Mouse (Mus musculus) forebrain, postnatal 0 days (tissue): ENCODE measurements at regions not wholly inside any gene's neighbourhood (a gene's known extent, or its start where the extent isn't known, plus 50 kb on each side); places are given as distances from the start of the nearest gene placed in this dataset.
"Not testable (repeated sequence)": the region's sequence is repeated elsewhere in the genome, so short reads cannot be mapped to it uniquely, and the experiment has no call there.

Source experiments
- ATAC-seq: fragments of 200-750 bp; cut with Nextera tagmentation; 2 replicates; pipeline ENCODE4 v1.8.0; 2017; ENCODE audit warnings: mild to moderate bottlenecking, moderate library complexity
- DNase-seq: peaks from one replicate; pipeline ENCODE4 v3.0.0-alpha.2; 2015
- H3K27ac ChIP-seq: fragments of 300-500 bp; sonication (generic); 2 replicates; pipeline ENCODE4 v1.5.1; 2014; ENCODE audit warnings: low read depth, mild to moderate bottlenecking, antibody characterized with exemption, low read length, moderate library complexity, mixed read lengths
- H3K27me3 ChIP-seq: fragments of 300-500 bp; sonication (generic); 2 replicates; pipeline ENCODE4 v1.6.1; 2014; ENCODE audit warnings: mild to moderate bottlenecking, low read length, mixed read lengths; ENCODE audit not compliant: insufficient read depth
- H3K36me3 ChIP-seq: fragments of 300-500 bp; sonication (generic); 2 replicates; pipeline ENCODE4 v1.6.1; 2014; ENCODE audit warnings: mild to moderate bottlenecking, moderate library complexity; ENCODE audit not compliant: insufficient read depth
- H3K4me1 ChIP-seq: fragments of 300-500 bp; sonication (generic); 2 replicates; pipeline ENCODE4 v1.6.1; 2014; ENCODE audit warnings: antibody characterized with exemption; ENCODE audit not compliant: insufficient read depth
- H3K4me2 ChIP-seq: fragments of 300-500 bp; sonication (generic); 2 replicates; pipeline ENCODE4 v1.6.1; 2014; ENCODE audit warnings: low read depth, mild to moderate bottlenecking, moderate library complexity
- H3K4me3 ChIP-seq: fragments of 300-500 bp; sonication (generic); 2 replicates; pipeline ENCODE4 v1.5.1; 2014; ENCODE audit warnings: low read depth, low read length, mixed read lengths
- H3K9ac ChIP-seq: fragments of 300-500 bp; sonication (generic); 2 replicates; pipeline ENCODE4 v1.6.1; 2014; ENCODE audit warnings: mild to moderate bottlenecking
- H3K9me3 ChIP-seq: fragments of 300-500 bp; sonication (generic); 2 replicates; pipeline ENCODE4 v1.6.1; 2016; ENCODE audit warnings: low read length
- CTCF ChIP-seq: sonication (generic); IDR thresholded peaks from 2 replicates; pipeline ENCODE4 v1.5.1; 2016; ENCODE audit warnings: antibody characterized with exemption, control low read depth, low read depth
- WGBS: fragments of 180-500 bp; shearing (Covaris S2); extraction: QIAGEN DNeasy Blood & Tissue Kit; methylation state at CpG from one replicate; pipeline ENCODE4 v1.1.7; 2014; 5-methylcytosine and 5-hydroxymethylcytosine counted together

DNA sequence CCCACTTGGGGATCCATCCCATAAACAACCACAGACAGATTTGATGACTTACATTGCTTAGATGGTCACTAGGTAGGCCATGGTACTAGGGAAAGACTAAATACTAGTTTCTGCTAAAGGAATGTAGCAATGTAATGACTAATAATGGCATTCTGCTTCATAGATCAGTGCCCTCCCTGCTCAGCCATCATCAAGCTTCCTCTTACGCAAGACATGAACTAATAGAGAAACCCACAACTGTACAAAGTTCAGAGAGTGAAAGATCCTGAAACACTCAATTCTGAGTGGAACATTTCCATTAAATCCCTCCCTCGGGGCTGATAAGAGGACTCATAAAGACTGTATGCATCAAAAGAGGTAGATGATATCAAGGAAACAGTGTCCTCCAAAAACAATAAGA is 198.4 kb upstream of the Speer4f2 start:
- WGBS: 94% methylated on average over 2 of the region's 2 CpGs
- Histone ChIP-seq H3K9me3 (no peaks in the 10 kb centered on the region), H3K27ac (no peak overlapping the region), H3K4me1 (no peaks in the 10 kb centered on the region), H3K36me3 (no peaks in the 10 kb centered on the region), H3K4me3 (no peak overlapping the region), H3K4me2 (no peak overlapping the region), H3K27me3 (no peaks in the 10 kb centered on the region), H3K9ac (no peak overlapping the region)
- no peak for ATAC-seq
- no peak for DNase-seq
- no peak for TF ChIP-seq CTCF

DNA sequence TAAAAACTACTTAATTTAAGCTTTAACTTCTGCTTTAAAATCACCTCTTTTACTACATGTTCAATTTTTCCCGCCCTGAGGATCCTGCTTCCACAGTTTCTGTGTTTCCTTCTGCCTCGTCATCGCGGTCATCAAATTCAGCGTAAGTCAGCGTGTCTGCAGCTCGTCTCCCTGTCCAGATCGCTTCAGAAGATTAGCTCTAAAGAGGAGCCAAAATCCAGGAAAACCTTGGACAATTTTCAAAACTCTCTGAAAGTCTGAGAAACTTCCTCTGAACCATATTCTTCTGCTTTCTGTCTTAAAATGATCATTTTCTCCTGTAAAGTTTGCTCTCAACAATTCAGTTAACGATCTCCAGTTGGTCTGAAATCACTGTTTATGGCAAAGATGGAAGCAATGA is 196.2 kb upstream of the Speer4f2 start:
- ATAC-seq (no peak), DNase-seq (no peak)
- no peaks in the 10 kb centered on the region for H3K27me3 ChIP-seq
- 76% methylated on average over 9 of the region's 9 CpGs for WGBS
- TF ChIP-seq CTCF: no peak
- no peak overlapping the region for H3K4me3 ChIP-seq
- H3K9me3 ChIP-seq: no peaks in the 10 kb centered on the region
- H3K4me2 ChIP-seq: no peak overlapping the region
- no peaks in the 10 kb centered on the region for H3K4me1 ChIP-seq
- H3K36me3 ChIP-seq: no peaks in the 10 kb centered on the region
- H3K27ac ChIP-seq: no peak overlapping the region
- no peak overlapping the region for H3K9ac ChIP-seq

DNA sequence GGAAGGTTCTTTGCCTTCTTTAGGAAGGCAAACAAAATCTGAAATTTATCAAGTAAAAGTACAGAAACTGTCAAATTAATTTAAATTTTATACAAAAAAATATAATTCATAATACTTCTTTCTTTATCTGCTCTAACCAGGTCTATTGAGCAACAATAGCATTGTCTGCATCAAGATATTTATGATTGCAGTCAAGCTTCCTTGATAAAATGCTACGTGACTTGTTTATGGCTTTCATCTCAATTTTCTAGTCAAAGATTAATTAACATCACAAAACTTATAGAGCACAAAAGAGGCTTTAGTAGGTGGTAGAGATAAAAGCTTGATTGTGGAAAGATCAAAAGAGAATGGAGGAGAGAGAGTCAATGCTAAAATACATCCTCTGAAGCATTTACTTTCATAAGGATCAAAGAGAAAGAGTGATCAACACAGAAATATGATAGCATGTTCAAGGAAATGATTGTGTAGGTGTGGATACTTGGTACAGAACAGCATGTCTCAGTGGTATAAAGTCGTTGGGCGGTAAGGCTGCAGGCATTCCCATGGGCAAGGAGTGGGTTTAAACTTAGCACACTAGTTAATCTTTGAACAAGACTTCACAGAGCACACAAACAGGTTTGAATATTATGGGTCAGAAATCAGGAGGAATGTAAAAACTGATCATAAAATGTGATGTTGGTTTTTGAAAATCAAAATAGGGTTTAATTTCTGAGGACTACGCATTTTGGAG is 164.3 kb upstream of the Speer4f2 start:
- Histone ChIP-seq H3K27me3 (no peaks in the 10 kb centered on the region), H3K9me3 (no peaks in the 10 kb centered on the region), H3K9ac (no peak overlapping the region), H3K4me2 (no peak overlapping the region), H3K4me1 (no peaks in the 10 kb centered on the region), H3K27ac (no peak overlapping the region), H3K36me3 (no peaks in the 10 kb centered on the region), H3K4me3 (no peak overlapping the region)
- ATAC-seq (no peak), DNase-seq (no peak)
- 71% methylated on average over 4 of the region's 4 CpGs for WGBS
- no peak for TF ChIP-seq CTCF

DNA sequence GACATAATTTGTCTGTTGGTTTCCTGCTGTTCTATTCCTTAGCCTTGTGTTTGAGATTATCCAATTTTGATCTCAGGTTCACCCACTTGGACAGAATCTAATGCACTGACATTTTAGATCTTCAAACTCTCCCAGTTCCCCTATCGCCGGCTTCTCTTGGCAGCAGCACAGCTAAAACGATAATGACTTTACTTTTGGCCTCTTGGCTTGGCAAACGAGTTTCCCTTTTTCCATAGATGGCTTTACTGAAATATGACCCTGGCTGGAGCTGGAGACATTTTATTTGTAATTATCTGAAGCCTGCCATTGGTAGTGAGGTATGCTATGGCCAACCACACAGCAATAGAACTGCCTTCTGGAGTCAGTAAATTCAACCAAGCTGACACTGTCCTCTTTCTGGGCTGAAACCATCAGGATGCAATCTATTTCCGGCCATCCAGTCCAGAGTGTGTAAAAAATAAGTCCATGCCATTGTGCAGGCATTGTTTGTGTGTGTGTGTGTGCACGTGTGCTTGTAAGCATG is 162.2 kb upstream of the Speer4f2 start:
- Histone ChIP-seq H3K9ac (no peak overlapping the region), H3K36me3 (no peaks in the 10 kb centered on the region), H3K27me3 (no peaks in the 10 kb centered on the region), H3K4me2 (no peak overlapping the region), H3K9me3 (no peaks in the 10 kb centered on the region), H3K4me1 (no peaks in the 10 kb centered on the region), H3K27ac (no peak overlapping the region), H3K4me3 (no peak overlapping the region)
- ATAC-seq (no peak), DNase-seq (no peak)
- TF ChIP-seq CTCF: no peak
- WGBS: 72% methylated on average over 6 of the region's 6 CpGs

DNA sequence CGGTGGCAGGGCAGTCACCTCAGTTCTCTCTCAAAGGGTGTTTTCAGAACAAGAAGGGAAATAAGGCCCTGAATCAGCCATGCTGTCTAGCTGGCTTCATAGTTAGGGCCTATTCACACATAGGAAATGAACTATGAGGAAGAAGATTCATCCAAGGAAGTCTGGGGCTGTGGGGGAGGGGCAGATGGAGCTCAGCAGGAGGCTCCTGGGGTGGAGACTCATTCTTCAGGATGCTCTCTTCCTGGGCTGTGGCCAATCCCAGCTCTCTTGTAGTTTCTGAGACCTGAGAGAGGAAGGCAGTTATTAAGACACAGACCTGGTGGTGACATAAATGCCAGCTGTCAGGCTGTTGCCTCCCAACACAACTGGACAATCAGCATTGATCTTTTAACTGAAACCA is 149.4 kb upstream of the Speer4f2 start:
- H3K27ac ChIP-seq, H3K4me2 ChIP-seq, DNase-seq, ATAC-seq, H3K36me3 ChIP-seq, H3K4me1 ChIP-seq, H3K9ac ChIP-seq, H3K9me3 ChIP-seq, H3K27me3 ChIP-seq, H3K4me3 ChIP-seq: not testable (repeated sequence)
- 75% methylated on average over 1 of the region's 1 CpGs for WGBS

DNA sequence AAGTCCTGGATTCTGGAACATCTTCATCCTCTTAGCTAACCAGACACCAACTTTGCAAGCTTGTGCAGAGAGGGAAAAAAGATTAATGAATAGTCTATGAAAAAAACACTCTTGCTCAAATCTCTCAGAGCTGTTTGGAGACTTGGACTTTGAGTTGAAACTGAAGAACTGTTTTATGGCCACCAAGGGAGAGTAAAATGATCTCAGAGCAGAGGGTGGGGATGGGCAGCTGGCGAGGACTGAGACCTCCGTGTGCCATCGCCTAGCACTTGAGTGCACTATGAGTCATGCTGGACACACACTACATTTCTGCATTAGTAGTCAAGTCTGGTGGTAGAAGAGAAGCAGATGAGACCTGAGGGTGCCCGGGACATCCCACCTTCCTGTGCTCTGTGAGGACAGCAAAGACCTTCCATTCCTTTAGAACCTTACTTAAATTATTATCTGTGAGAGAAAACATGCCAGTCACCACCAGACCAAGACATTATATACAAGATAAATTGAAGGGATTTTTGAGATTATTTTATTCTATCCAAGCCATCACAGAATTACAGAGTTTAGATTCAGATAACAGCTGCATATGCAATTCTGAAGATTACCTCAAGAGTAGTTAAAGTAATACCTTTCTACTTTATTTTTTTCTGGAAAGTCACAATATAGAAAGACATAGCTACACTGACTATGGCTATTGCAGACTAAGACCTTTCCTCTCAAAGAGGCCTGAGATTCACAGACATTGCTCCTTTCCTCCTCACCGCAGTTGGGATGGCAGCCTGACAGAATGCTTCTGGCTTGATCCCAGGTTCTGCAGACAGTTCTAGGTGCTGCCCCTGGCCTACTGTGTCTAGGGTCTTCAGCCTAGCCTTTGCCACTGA is 125.0 kb upstream of the Speer4f2 start:
- no peak for TF ChIP-seq CTCF
- no peak overlapping the region for H3K9ac ChIP-seq
- 91% methylated on average over 5 of the region's 5 CpGs for WGBS
- H3K27me3 ChIP-seq: no peaks in the 10 kb centered on the region
- ATAC-seq (no peak), DNase-seq (no peak)
- H3K4me1 ChIP-seq: no peaks in the 10 kb centered on the region
- H3K4me3 ChIP-seq: no peak overlapping the region
- no peak overlapping the region for H3K27ac ChIP-seq
- no peaks in the 10 kb centered on the region for H3K9me3 ChIP-seq
- no peaks in the 10 kb centered on the region for H3K36me3 ChIP-seq
- no peak overlapping the region for H3K4me2 ChIP-seq
